Mouse (Mus musculus) B cell, adult 67 days (primary cell): ENCODE measurements around the gene Nedd8. TPM values are rescaled to one million over a fixed set of nuclear protein-coding genes. Genes with fewer than 3 reads are reported as not detected.

ENCODE experiments used
- total RNA-seq, 2 experiments: library from RNA; stranded (reverse); gene quantifications; 4 replicates each; pipeline ENCODE4 v1.2.4; 2023

Gene Nedd8
- 100 to 1,000 TPM; 171 to 189 TPM for total RNA-seq

GRCm38 (mm10) chr14:55671833-55672740 lies at the start of gene Nedd8, which contains the start of gene Gmpr2:
Gene Nedd8, minus strand, starts transcription at chr14:55672124.
Gene Gmpr2, plus strand, starts transcription at chr14:55671941.

GRCm38 (mm10) chr14:55713729-55714122 lies 41.8 kb upstream of the Nedd8 start, which contains the start of gene Tgm1:
Gene Tgm1, minus strand, starts transcription at chr14:55713926.

DNA sequence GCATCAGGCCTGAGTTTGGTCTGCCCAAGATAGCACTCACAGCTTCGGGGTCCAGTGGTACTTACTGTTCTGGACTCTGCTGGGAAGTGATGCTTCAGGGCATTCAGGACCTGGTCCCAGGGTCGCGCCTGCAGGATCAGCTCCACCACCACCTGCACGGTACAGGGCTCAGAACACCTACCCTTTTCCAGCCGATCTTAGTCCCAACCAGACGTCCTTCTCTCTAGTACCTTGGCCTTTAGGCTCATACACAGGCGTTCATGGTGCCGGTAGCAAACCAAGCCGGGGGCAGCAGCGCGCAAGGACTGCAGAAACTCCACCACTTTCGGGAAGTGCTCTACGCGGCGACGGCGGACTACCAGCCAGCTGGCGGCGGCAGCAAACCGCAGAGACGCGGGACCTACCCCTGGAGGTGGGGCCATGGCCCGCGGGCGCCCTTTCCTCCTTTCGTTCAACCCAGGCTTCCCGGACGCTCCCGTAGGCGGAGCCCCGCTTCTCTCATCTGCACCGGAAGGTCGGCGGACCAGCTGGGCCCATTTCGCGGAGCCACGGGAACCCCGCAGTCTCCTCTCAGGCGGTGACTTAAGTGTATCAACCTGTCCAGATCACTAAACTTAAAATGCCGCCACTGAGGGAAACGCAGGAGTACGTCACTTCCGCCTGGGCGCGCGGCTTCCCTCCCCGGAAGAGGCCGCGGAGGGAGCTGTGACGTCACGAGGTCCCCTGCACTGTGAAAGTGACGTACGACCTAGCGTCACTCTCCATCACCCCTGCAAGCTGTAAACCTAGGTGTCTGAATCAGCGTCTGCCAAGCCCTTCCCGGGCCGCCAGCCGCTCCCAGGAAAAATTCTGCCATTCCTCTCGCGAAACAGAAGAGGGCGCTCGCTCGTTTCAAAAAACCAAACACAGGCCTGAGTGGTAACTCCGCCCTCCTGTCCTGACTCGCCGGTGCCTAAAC lies 9.5 kb upstream of the Nedd8 start, which contains the start of gene Tinf2:
Tinf2 (minus strand) TSS at position 661 of the 958 bp plus-strand sequence.

DNA sequence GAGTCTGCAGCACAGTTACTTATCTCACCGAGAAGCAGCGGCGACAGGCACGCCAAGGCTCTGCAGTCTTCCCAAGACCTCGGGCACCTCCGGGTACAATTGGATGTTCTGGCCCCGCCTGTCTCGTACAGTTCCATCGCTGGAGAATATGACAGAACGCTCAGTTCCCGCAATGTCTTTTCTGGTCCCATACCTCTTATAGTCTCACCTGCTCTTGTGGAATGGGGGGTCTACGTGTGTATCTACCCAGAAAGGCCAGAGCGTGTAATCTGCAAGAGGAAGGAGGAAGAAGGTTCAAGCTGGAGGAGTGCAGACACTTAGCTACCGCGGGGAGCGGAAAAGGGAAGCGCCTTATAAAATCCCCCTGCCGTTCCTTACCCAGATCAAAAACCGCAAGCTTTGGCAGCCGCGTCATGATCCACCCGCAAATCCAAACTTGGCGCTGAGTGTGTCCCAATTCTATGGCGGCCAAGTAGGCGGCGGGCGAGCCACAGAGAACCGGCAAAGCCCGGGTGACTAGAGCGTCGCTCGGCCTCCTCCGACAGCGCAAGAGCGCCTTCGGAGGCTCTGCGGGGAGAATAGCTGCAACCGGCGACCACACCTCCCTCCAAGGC lies 11.9 kb downstream of the Nedd8 start, which contains the start of gene Mdp1:
Mdp1 (minus strand) TSS at position 549 of the 614 bp plus-strand sequence.

DNA sequence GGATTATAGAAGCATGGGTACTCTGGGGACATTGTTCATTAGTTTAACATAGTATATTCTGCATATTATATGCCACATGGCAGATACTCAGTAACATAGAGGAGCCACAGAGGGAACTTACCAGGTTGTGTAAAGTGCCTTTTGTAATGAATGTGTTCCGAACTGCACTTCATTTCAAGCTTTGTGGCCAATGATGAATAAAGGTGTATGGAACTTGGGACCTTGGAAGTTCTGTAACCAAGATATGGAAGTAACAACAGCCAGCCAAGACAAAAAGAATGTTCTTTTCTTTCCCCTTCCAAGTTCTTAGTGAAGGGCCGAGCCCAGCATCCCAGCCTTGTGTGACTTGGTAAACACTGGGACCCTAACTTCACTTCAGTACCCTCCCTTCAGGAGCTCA lies 22.0 kb downstream of the Nedd8 start, which contains the start of gene Tssk4:
Tssk4 (plus strand) TSS at position 301 of the 400 bp plus-strand sequence.

GRCm38 (mm10) chr14:55643060-55643907 lies 28.6 kb downstream of the Nedd8 start, which contains the start of gene Tm9sf1:
Gene Tm9sf1, minus strand, starts transcription at chr14:55643806.

GRCm38 (mm10) chr14:55637795-55638194 lies 34.1 kb downstream of the Nedd8 start, which contains the start of gene Gm49378:
Gene Gm49378, minus strand, starts transcription at chr14:55637895.

GRCm38 (mm10) chr14:55635523-55636007 lies 36.4 kb downstream of the Nedd8 start, which contains the start of gene Ipo4:
Gene Ipo4, minus strand, starts transcription at chr14:55635957.

GRCm38 (mm10) chr14:55617822-55618221 lies 54.1 kb downstream of the Nedd8 start, which contains the start of gene Rec8:
Gene Rec8, plus strand, starts transcription at chr14:55618037.

Other genes starting within 250 kb of the Nedd8 start
- 10 to 100 TPM; 22.3 to 32.4 TPM for gene Dhrs4, start 193.4 kb downstream of the Nedd8 start, total RNA-seq
- 1 to 10 TPM; 4.1 to 5.0 TPM for gene Carmil3, start 181.5 kb downstream of the Nedd8 start, total RNA-seq
- gene Cpne6, start 161.7 kb downstream of the Nedd8 start, total RNA-seq = not detected
- not detected for gene Nrl, start 147.1 kb downstream of the Nedd8 start, total RNA-seq
- 10 to 100 TPM; 64.0 to 67.0 TPM for gene Pck2, start 131.9 kb downstream of the Nedd8 start, total RNA-seq
- 10 to 100 TPM; 86.0 to 92.9 TPM for gene Dcaf11, start 112.1 kb downstream of the Nedd8 start, total RNA-seq
- gene A730061H03Rik, start 111.7 kb downstream of the Nedd8 start, total RNA-seq = 10 to 100 TPM in 1 of 2 experiments, 1 to 10 TPM in 1; 8.3 to 10.5 TPM
- gene Fitm1, start 96.5 kb downstream of the Nedd8 start, total RNA-seq = not detected
- gene Psme1, start 94.0 kb downstream of the Nedd8 start, total RNA-seq = 100 to 1,000 TPM; 235 to 258 TPM
- 1 to 10 TPM; 5.3 to 5.5 TPM for gene Emc9, start 86.8 kb downstream of the Nedd8 start, total RNA-seq
- gene Psme2, start 81.0 kb downstream of the Nedd8 start, total RNA-seq = 100 to 1,000 TPM; 310 to 354 TPM
- gene Rnf31, start 80.4 kb downstream of the Nedd8 start, total RNA-seq = 100 to 1,000 TPM; 122 to 132 TPM
- 100 to 1,000 TPM in 1 of 2 experiments, 10 to 100 TPM in 1; 96.0 to 123 TPM for gene Irf9, start 68.6 kb downstream of the Nedd8 start, total RNA-seq
- gene Rec8, start 54.1 kb downstream of the Nedd8 start, total RNA-seq = 1 to 10 TPM in 1 of 2 experiments, under 1 TPM in 1; 0.92 to 1.3 TPM
- 10 to 100 TPM; 60.2 to 61.5 TPM for gene Ipo4, start 36.2 kb downstream of the Nedd8 start, total RNA-seq
- 1 to 10 TPM; 1.7 to 3.5 TPM for gene Gm49378, start 34.2 kb downstream of the Nedd8 start, total RNA-seq
- gene Tm9sf1, start 28.3 kb downstream of the Nedd8 start, total RNA-seq = 10 to 100 TPM; 46.3 to 48.5 TPM
- 1 to 10 TPM; 2.9 to 4.8 TPM for gene Tssk4, start 21.9 kb downstream of the Nedd8 start, total RNA-seq
- 10 to 100 TPM; 47.2 to 57.2 TPM for gene Mdp1, start 11.6 kb downstream of the Nedd8 start, total RNA-seq
- 10 to 100 TPM; 28.5 to 30.2 TPM for gene Gmpr2, start 183 bp downstream of the Nedd8 start, total RNA-seq
- gene Tinf2, start 9.7 kb upstream of the Nedd8 start, total RNA-seq = 100 to 1,000 TPM; 130 to 157 TPM
- 1 to 10 TPM; 1.8 to 2.0 TPM for gene Tgm1, start 41.8 kb upstream of the Nedd8 start, total RNA-seq
- 10 to 100 TPM; 81.0 to 97.5 TPM for gene Rabggta, start 50.1 kb upstream of the Nedd8 start, total RNA-seq
- gene Dhrs1, start 73.6 kb upstream of the Nedd8 start, total RNA-seq = 10 to 100 TPM; 25.6 to 29.9 TPM
- gene Nop9, start 73.6 kb upstream of the Nedd8 start, total RNA-seq = 10 to 100 TPM; 32.3 to 39.4 TPM
- not detected for gene Cideb, start 86.3 kb upstream of the Nedd8 start, total RNA-seq
- under 1 TPM; 0.52 to 0.53 TPM for gene Ltb4r2, start 89.3 kb upstream of the Nedd8 start, total RNA-seq
- not detected for gene Ltb4r1, start 93.8 kb upstream of the Nedd8 start, total RNA-seq
- under 1 TPM in 1 of 2 experiments, not detected in 1; 0.44 TPM for gene Adcy4, start 112.0 kb upstream of the Nedd8 start, total RNA-seq
- gene Ripk3, start 116.7 kb upstream of the Nedd8 start, total RNA-seq = 10 to 100 TPM; 57.2 to 75.3 TPM
- gene Nfatc4, start 151.0 kb upstream of the Nedd8 start, total RNA-seq = not detected
- not detected for gene Nynrin, start 181.9 kb upstream of the Nedd8 start, total RNA-seq
- under 1 TPM in 1 of 2 experiments, not detected in 1; 0.32 TPM for gene Cbln3, start 212.3 kb upstream of the Nedd8 start, total RNA-seq
- gene Khnyn, start 212.8 kb upstream of the Nedd8 start, total RNA-seq = 100 to 1,000 TPM; 111 to 115 TPM
- gene Sdr39u1, start 228.2 kb upstream of the Nedd8 start, total RNA-seq = 10 to 100 TPM; 24.9 to 30.8 TPM